ENCODE assay signal across 15 mouse cellular contexts in the genomic region with DNA sequence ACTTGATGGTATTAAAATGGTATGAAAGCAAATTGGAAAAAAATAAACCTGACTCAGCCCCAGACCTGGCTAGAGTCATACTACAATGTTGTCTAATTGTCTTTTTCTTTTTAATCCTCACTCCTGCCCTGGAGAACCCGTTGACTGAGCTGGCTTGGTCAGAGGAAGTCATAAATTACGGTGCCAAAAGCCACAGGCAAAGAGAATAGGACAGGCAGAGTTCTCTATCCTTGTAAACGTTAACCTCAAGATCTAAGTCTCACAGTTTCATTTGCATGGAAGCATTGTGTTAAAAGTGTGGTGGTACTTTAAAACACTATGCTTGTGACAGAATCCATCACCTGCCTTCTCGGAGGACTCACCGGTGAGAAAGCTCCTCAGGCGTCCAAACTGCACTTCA.
"Had no signal": no experiment of that assay in that cellular context is flagged by ENCODE, and none has a peak within 500 bp of the region (broad histone marks: within the 10 kb centered on the region; RNA-seq: fewer than 3 reads in every experiment).

No protein-coding gene starts in this region.

- DNase-seq: retina, postnatal 1 day; right cerebral cortex, adult 18-20 months; right cerebral cortex, postnatal 14 days; right cerebral cortex, postnatal 25 days; right cerebral cortex, postnatal 4 days; spleen, adult 18-20 months; thymus, adult 18-20 months; thymus, adult 2 months; thymus, postnatal 14 days; thymus, postnatal 25 days; thymus, postnatal 36 days; thymus, postnatal 4 days had no signal

- H3K4me2 ChIP-seq: neural tube, embryonic 15.5 days; stomach, embryonic 15.5 days had no signal

- H3K4me3 ChIP-seq: neural tube, embryonic 15.5 days; stomach, embryonic 15.5 days had no signal

- H3K27me3 ChIP-seq: neural tube, embryonic 15.5 days; stomach, embryonic 15.5 days had no signal

- H3K9ac ChIP-seq: neural tube, embryonic 15.5 days; stomach, embryonic 15.5 days had no signal

- H3K9me3 ChIP-seq: neural tube, embryonic 15.5 days; stomach, embryonic 15.5 days had no signal

- H3K4me1 ChIP-seq: neural tube, embryonic 15.5 days; stomach, embryonic 15.5 days had no signal

- H3K27ac ChIP-seq: neural tube, embryonic 15.5 days; stomach, embryonic 15.5 days; stomach, postnatal 0 days had no signal
